Mouse (Mus musculus): ENCODE measurements around the gene Cfap69.
"Not testable (repeated sequence)": the region's sequence is repeated elsewhere in the genome, so short reads cannot be mapped to it uniquely, and the experiment has no call there.

The Cfap69 gene

DNA sequence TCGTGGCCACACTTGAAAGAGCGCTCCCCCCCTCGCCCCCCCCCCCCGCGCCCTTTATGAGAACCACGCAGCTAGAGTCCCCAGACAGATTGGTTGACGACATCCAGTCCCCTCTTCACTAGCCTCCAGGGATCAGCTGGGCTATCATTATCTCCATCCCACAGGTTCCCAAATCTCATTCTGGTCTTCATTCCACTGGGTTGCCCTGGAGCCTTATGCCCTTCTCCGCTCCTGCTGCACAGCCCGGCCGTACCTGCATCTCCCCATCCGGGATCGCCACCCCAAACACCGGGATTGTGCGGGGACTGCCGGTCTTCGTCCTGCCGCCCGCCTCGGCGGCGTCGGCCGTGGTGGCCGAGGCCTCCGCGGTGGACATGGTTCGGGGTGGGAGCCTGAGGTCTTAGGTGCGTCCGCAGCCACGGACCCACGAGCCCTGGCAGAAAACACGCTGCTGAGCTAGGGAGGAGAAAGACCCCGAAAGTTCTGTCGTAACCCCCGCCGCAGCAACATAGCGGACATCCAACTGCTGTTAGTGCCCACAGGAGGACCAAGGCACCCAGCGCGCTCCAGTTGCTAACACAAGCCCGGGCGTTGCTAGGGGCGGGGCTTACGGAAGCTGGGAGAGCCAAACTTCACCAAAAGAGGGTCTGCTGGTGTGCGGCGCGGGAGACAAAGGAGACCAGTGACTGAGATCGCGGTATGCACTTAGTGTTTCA, at the start of gene Cfap69:
TSS of gene Cfap69 (minus strand) at position 585 of the 716 bp plus-strand sequence.
- DNase-seq (ENCODE audit: low read depth, low spot score): no peak

DNA sequence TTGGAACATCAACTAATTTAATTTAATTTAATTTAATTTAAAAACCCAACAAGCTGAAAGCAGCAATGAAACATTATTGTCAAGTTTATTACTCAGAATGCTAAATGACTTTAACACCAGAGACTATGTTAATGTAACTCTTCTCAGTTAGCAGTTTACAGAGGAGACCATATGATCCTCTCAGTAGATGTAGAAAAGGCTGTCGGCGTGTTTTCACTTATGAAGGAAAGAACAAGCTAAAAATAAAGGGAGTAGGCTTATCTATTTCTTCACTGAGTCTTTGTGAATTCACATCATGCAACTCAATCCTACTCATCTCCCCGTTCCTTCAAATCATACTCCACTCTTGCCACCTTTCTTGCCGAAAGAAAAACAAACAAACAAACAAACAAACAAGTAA, 47.0 kb upstream of the Cfap69 start:
- no peak for DNase-seq (ENCODE audit: low read depth, low spot score)

DNA sequence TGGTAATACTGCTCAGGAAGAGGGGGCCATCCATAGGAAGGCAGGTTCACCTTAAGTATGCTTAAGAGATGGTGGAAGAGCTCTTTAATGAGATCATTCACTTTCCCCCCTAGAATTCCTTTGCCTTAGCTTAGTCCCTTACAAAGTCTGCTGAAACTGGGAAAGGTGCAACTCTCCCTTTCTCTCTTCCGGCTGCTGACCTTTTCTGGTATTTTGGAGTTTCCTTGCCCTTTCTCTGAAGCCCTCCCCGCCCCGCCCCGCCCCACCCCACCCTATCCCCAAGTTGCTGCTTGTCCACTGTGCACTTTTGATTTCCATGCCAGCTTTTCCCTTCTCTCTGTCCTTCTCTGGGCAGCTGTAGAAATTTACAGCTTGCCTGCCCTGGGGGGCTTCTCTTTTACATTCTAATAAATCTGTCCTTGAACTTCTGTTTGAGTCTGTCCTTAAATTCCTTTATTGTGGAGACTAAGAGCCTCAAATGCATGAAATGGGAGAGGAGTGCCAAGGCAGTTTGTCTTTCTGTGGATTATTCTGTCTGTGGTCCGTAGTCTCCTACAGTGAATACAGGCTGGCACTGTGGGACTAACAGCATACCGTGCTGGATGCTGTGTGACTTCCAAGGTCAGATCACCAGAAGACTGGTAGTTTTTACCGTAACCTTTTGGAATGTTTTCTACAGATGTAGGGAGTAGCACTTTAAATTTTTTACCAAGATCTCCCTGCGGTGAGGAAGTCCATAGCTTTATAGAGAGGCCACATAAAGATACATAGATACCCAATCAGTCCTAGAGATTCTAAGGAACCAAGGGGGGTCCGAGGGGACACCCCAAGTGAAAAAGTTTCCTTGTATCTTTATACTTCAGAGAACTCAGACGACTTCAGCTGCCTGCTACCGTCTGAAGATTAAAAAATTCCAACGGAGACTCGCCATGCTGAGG, 43.6 kb upstream of the Cfap69 start:
- no peak for DNase-seq (ENCODE audit: low read depth, low spot score)

DNA sequence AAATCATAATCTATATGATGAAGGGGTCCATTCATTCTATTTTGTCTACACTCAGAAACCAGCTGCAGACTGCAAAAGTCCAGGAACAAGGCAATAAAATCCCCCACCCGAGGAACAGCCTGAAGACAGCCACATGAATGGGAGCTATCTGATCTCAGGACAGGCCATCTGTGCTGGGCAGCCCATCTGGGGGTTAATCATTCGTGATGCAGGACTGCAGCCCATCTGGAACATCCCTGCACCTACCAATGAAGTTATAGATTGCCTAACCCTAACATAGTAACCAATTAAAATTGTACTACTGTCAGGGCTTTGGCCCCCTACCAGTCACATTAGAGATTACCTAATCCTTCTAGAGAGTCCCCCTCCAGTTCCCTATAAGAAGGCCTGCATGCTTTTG, 41.0 kb upstream of the Cfap69 start:
- no peak for DNase-seq (ENCODE audit: low read depth, low spot score)

DNA sequence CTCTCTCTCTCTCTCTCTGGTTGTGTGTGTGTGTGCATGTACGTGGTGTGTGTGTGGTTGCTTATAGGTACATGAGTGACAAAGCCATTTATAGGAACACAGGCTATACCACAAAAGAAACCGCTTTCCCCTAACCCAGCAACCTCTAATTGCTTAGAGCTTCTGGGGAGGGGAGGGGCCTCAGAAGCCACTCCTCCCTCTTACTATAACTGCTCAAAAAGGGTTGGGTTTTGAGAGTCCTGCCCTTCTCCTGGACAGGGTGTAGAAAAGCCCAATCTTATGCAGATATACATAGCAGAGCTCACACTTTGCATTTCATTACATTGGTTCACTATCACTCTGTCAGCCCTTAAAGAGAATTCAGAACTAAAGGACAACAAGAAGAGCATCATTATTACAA, 36.3 kb upstream of the Cfap69 start:
- no peak for DNase-seq (ENCODE audit: low read depth, low spot score)

DNA sequence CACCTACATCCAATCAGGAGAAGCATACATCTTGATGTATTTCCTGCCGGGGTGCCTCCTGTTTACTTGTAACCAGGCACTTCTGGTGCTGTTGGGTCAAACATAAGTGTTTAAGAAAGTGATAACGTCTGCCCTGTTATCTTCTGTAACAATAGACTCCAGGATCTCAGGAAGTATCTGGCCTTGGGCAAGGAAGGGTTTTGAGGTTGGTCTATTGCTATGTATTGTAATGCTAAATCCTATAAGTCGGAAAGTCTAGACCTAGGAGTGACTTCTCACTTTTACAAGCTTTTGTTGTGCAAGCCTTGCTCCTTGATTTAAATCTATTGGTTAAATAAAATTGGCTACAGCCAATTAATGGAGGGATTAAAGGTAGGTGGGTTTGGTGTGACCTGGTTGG, 34.8 kb upstream of the Cfap69 start:
- no peak for DNase-seq (ENCODE audit: low read depth, low spot score)

DNA sequence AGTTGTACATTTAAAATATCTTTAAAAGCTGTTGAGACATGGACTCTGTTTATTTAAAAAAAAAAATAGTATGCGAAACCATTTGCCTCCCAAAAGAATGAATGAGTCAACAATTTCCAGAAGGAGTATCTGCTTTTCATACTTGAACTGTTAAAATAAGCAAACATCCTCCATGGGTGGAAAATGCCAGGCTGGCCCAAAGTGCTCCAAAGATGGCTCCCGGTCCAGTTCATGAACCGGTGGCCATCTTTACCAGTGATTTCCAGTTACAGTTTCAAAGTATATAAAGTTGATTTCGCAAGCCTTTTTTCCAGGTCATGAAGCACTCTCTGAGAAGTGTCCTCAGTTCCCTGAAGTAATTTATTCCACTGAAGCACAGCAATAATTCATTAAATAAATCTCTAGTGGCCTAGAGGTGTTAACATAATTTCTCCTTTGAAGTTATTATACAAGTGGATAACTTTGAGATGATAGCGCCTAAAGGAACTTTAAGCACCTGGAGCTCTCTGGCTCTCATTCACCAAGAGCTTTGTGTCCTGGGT, 31.4 kb upstream of the Cfap69 start:
- DNase-seq (ENCODE audit: low read depth, low spot score): no peak

DNA sequence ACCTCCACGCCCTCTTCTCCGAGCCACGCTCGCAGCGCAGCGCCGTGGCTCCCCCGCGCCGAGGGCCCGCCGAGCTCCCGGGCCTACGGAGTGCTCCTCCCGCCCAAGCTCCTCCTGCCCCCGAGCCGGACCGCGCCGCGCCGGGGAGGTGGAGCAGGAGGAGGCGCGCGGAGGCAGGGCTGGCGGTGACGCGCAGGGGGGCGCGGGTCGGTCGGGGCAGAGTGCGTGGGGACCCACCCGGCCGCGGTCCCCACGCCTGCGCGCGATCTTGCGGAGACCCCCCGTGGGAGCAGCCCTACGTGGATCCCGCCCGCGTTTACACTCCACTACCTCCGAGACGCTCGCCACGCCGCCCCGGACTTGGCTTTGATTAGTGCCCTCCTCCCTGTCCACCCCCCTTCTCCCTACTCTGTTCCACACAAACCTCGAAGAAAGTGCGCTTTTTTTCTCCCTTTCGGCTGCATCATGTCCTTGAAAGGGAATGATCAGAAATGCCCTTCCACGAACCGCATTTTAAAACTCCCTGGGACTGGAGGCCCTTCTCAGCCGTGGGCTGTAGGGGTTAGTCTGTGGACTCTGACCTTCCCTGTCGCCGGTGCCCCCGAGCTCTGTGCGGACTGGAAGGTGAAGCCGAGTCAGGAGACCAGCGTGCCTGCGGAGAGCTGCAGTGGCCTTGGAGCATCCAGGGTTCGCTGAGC, 30.1 kb upstream of the Cfap69 start, which contains the start of gene Steap2:
TSS of gene Steap2 (minus strand) at position 623 of the 698 bp plus-strand sequence.
- no peak for DNase-seq (ENCODE audit: low read depth, low spot score)

DNA sequence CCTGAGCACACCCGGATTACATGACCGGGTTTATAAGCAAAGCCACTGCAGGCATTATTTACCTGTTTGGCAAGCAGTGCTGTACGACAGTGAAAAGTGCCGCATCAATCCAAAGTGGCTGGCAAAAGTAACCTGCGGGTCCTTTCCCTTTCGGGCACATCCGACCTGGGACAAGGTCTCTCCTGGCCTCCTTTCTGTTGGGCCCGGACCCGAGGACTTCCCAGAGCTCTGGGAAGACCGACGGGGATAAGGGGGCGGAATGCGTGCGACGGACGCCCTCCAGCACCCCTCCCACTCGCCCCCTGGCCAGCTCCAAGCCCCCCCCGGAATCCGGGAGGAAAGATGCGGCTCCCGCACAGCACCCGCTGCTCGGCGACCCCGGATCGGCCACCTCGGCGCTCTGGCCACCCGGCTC, 29.5 kb upstream of the Cfap69 start:
- no peak for DNase-seq (ENCODE audit: low read depth, low spot score)

DNA sequence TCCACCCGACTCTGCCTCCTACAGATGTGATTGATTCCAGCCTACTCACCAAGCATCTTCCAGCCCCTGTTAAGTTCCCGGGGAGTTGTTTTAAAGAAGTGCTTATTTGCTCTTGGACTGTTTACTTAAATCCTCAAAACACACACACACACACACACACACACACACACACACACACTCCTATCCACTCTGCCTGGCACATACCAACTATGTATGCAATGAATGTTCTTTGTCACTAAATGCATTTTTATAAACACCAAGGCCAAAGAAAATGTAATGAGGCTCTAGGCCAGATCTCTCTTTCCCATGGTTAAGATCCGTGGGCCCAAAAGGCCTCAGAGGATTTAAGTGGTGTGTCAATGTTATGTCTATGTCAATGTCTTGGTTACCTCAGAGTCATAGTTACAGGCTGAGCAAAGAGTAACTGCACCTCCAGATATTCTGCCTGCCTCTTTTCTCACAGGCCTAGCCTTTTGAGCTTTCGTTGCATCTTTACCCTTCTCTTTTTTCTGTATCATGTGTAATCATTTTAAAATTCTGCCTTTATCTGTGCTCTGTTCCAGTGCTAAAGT, 28.2 kb upstream of the Cfap69 start:
- no peak for DNase-seq (ENCODE audit: low read depth, low spot score)

DNA sequence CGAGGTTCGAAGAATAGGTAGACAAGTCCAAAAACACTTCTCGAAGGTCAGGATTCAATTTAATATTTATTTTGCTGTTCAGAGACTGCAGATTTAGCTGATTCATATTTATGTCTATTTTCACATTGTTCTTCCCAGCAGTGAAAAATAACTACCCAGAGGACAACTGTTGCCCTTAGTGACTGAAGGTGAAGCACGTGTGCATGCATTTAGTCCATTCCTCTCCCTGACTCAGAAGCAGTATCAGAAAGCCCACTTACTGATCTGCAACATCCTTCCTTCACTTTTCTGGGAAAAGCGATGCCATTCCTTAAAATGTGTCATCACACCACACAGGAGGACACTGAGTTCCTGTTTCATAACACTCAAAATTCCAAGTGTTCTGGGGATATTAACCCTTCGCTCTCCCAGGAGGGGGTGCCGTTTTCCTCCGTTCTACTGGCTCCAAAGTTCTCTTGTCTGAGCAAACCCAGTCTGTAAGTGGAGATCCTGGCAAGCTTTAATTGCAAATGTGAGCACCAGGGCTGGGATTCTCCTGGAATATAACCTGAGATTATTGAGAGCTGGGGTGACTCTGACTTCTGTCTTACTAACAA, 25.0 kb upstream of the Cfap69 start:
- DNase-seq (ENCODE audit: low read depth, low spot score): no peak

DNA sequence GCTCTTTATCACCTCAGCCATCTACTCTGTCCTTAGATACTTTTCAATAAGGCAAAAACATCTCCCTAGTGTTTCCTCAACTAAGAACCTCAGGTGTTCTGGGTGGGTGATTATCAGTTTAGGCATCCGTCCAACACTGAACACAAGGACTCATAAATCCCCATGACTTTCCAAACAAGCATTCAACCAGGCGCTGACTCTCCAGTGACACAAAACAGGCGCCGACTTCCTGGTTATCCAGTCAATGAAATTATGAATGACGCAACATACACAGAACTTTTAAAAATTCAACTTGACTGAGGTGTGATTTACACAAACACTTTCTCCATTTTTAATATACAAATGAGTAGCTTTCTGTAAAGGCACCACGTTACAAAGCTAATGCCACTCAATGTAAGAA, 24.2 kb upstream of the Cfap69 start:
- no peak for DNase-seq (ENCODE audit: low read depth, low spot score)

DNA sequence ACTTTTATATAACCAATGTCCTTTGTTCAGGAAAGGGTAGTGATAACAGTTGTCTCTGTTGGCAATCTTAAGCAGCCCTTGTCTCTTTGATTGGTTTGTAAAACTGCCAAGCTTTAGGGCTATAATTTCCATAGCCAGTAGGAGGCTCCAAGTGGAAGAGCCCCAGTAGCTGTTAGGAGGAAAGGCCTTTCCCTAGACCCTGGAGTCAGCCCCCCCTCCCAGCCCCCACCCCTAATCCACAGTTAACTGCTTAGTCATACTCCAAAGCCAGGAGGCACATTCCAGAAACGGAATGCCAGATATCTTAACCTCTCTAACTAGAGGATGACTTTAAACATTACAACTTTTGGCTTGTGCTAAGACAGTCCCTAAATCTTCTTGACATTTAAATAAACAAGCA, 22.9 kb upstream of the Cfap69 start:
- DNase-seq (ENCODE audit: low read depth, low spot score): no peak

DNA sequence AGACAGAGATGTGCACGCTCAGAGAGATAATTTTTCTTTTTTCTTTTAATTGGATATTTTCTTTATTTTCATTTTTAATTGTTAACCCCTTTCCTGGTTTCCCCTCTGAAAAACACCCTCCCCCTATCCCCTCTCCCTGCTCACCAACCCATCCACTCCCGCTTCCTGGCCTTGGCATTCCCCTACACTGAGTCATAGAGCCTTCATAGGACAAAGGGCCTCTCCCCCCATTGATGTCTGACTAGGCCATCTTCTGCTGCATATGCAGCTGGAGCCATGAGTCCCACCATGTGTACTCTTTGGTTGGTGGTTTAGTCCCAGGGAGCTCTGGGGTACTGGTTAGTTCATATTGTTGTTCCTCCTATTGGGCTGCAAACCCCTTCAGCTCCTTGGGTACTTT, 20.9 kb upstream of the Cfap69 start:
- DNase-seq (ENCODE audit: low read depth, low spot score): not testable (repeated sequence)

DNA sequence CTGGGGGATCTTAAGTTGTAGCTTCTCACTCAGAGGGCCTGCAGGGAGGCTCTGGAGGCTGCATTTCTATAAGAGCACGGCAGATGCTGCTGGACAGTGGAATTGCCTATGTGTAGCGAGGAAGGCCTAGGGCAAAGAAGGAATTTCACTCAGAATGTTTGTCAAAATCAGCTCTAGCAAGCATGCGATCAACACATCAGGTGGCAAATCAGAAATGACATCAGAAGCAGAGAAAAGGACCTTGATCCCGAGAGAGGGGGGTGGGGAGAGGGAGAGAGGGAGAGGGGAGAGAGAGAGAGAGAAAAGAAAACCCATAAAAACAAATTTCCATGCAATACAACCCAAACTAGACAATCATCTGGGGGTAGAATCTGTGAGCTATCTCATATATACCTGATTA, 19.3 kb upstream of the Cfap69 start:
- DNase-seq (ENCODE audit: low read depth, low spot score): no peak

DNA sequence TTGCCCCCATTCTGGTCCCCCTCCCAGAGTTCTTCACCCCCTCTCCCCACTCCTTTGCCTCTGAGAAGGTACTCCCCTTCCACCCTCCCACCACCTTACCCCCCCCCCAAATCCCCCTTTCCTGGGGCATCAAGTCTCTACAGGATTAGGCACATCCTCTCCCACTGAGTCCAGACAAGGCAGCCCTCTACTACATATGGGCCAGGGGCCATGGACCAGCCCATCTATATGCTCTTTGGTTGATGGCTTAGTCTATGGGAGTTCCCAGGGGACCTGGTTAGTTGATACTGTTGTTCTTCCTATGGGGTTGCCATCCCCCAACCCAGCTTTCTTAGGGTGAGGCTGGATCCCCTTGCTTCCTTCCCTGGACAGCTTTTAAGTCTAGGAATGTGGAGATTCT, 15.4 kb upstream of the Cfap69 start:
- DNase-seq (ENCODE audit: low read depth, low spot score): no peak

DNA sequence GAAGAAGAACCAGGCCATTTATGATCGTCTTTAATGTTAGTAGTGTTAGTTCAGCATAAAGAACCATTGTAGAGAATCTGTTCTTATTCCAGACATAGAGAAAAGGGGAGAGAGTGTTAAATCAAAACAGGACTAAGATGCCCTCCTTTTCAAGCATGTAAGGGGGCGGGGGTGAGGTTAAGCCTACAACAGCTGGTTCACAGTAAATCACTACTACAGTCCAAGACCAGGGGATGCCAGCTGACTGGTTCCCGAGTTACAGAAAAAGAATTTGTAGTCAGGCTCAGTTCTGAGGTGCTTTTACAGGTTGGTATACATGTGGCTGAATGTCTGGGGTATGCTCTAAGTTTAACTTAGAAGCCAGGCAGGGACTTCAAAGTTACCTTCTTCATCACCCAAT, 12.0 kb upstream of the Cfap69 start:
- no peak for DNase-seq (ENCODE audit: low read depth, low spot score)

DNA sequence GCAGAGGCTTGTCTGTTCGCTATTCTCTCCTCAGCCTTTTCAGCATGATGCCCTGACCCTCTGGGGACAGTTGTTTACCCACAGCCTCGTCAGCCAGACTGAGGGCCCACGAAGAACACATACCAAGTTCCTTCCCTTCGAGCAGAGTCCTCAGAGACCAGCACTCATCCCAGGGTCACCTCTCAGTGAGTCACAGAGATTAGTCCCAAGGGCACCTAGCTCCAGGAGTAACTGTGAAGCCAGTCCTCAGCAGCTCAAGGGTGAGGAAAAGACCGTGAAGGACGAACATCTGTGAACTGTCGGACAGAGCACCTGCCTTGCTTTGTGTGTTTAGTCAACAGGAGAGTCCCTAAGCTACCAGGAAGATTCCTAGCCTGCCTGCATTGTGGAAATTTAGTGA, 4.9 kb upstream of the Cfap69 start:
- DNase-seq (ENCODE audit: low read depth, low spot score): no peak

DNA sequence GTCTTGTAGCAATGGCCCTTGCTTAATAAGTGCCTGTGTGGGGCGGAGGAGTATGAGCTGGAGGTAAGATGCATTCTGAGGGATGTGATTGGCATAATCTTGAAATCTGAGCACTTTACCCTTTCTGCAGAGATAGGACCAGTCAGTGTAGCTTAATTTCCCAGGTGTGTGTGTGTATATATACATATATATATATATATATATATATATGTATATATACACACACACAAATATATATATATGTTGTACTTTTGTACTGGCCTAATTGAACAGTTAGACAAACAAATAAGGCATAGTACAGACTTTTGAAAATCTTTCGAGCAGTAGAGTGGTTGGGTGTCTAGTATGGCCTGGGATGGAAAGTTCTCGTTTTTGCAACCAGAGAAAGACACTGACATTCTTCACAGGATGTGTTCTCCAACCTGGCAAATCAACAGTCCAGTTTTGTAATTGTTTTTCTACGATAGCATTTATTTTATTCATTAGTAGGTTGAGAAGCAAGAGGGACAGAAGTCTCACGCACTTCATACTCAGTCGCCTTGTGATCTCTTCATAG, 410 bp upstream of the Cfap69 start:
- DNase-seq (ENCODE audit: low read depth, low spot score): no peak

DNA sequence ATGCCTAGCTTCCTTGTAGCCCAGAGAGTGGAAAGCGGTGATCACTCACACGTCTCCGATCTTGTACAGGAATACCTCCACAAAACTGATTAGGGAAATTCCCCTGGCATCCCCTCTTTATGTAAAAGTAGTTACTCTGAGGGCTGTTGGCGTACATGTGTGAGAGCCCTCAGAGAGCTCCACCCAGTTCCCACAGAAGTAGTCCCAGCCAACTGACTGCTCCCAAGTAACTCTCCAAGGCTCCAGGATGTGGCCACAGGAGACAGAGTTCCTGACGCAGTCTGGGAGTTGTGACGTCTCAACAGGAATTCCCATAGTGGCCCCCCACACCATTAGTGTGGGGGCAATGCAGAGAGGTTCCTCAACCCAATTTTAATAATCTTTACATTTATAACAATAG, 982 bp downstream of the Cfap69 start:
- DNase-seq (ENCODE audit: low read depth, low spot score): no peak

DNA sequence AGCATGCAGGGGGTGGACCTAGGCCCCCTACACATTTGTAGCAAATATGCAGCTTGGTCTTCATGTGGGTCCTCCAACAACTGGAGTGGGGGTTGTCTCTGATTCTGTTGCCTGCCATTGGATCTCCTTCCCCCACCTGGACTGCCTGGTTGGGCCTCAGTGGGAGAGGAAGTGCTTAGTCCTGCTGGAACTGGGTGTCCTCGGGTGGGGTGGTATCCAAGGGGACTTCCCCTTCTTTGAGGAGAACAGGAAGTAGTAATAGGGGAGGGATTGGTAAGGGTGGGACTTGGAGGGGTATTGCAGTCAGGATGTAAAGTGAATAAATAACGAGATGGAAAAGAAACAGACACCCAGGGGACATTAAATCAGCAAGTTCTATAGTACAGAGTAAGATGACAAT, 5.4 kb downstream of the Cfap69 start:
- DNase-seq (ENCODE audit: low read depth, low spot score): no peak
